Mouse (Mus musculus): Measurements from ENCODE around the gene Tbc1d16. TPM values are rescaled to one million over a fixed set of nuclear protein-coding genes. Genes with fewer than 3 reads are reported as not detected.

Tbc1d16 gene
- total RNA-seq, 2 experiments from 2014 or later: 66.3 to 67.2 TPM

GRCm38 (mm10) chr11:119210321-119211100, 17.8 kb downstream of the Tbc1d16 start:
- DNase-seq: peak; percentile 88 to 89
- intact Hi-C loops (cut with DNase I): no loop called here

- DNase-seq: peak; percentile 85 to 86
- intact Hi-C loops (cut with DNase I): no loop called here
Observed at GRCm38 (mm10) chr11:119209371-119210025, 18.8 kb downstream of the Tbc1d16 start.

GRCm38 (mm10) chr11:119208870-119209370, 19.4 kb downstream of the Tbc1d16 start:
- intact Hi-C loops (cut with DNase I): no loop called here
- no peak for DNase-seq

- intact Hi-C loops (cut with DNase I): loop anchor here (2.0 kb wide), 2 partner anchors 19 to 41 kb away; no protein-coding TSS in a partner anchor
- DNase-seq: no peak
Observed at GRCm38 (mm10) chr11:119207986-119208385, 20.3 kb downstream of the Tbc1d16 start.

GRCm38 (mm10) chr11:119206562-119206961, 21.7 kb downstream of the Tbc1d16 start:
- intact Hi-C loops (cut with DNase I): loop anchor here (2.0 kb wide), 2 partner anchors 20 to 42 kb away; no protein-coding TSS in a partner anchor
- DNase-seq: peak; percentile 77 to 87

- DNase-seq: no peak
- intact Hi-C loops (cut with DNase I): loop anchor here (2.0 kb wide), 2 partner anchors 21 to 43 kb away; no protein-coding TSS in a partner anchor
Observed at GRCm38 (mm10) chr11:119205738-119206137, 22.6 kb downstream of the Tbc1d16 start.

GRCm38 (mm10) chr11:119203423-119203822, 24.9 kb downstream of the Tbc1d16 start:
- intact Hi-C loops (cut with DNase I): no loop called here
- peak in 1 of 2 experiments; percentile 68 for DNase-seq

- DNase-seq: no peak
- intact Hi-C loops (cut with DNase I): no loop called here
Observed at GRCm38 (mm10) chr11:119199233-119199601, 29.1 kb downstream of the Tbc1d16 start.

GRCm38 (mm10) chr11:119198564-119199232, 29.6 kb downstream of the Tbc1d16 start:
- DNase-seq: peak in 1 of 2 experiments; percentile 47
- intact Hi-C loops (cut with DNase I): no loop called here

- intact Hi-C loops (cut with DNase I): no loop called here
- peak; percentile 65 to 68 for DNase-seq
Observed at GRCm38 (mm10) chr11:119197618-119198563, 30.4 kb downstream of the Tbc1d16 start.

GRCm38 (mm10) chr11:119192605-119193004, 35.7 kb downstream of the Tbc1d16 start:
- DNase-seq: no peak
- intact Hi-C loops (cut with DNase I): no loop called here

GRCm38 (mm10) chr11:119192176-119192575, 36.1 kb downstream of the Tbc1d16 start:
- DNase-seq: no peak
- intact Hi-C loops (cut with DNase I): no loop called here

GRCm38 (mm10) chr11:119191606-119192081, 36.7 kb downstream of the Tbc1d16 start:
- intact Hi-C loops (cut with DNase I): loop anchor here (2.0 kb wide), 3 partner anchors 105 to 193 kb away; partner anchors contain the start of gene Cbx4
- no peak for DNase-seq

GRCm38 (mm10) chr11:119190498-119190897, 37.8 kb downstream of the Tbc1d16 start:
- peak; percentile 83 to 84 for DNase-seq
- intact Hi-C loops (cut with DNase I): loop anchor here (1.0 to 2.0 kb wide), 4 partner anchors 104 to 192 kb away; partner anchors contain the start of gene Cbx4

- intact Hi-C loops (cut with DNase I): loop anchor here (5.0 kb wide), 1 partner anchor 62 kb away; no protein-coding TSS in a partner anchor
- no peak for DNase-seq
Observed at GRCm38 (mm10) chr11:119189319-119189718, 39.0 kb downstream of the Tbc1d16 start.

GRCm38 (mm10) chr11:119188389-119188788, 39.9 kb downstream of the Tbc1d16 start:
- intact Hi-C loops (cut with DNase I): loop anchor here (5.0 kb wide), 1 partner anchor 61 kb away; no protein-coding TSS in a partner anchor
- peak in 1 of 2 experiments; percentile 25 for DNase-seq

- no peak for DNase-seq
- intact Hi-C loops (cut with DNase I): loop anchor here (1.0 to 5.0 kb wide), 2 partner anchors 60 to 96 kb away; no protein-coding TSS in a partner anchor
Observed at GRCm38 (mm10) chr11:119187800-119188197, 40.5 kb downstream of the Tbc1d16 start.

GRCm38 (mm10) chr11:119186989-119187799, 41.1 kb downstream of the Tbc1d16 start:
- intact Hi-C loops (cut with DNase I): loop anchor here (1.0 to 5.0 kb wide), 2 partner anchors 60 to 96 kb away; no protein-coding TSS in a partner anchor
- peak; percentile 71 to 84 for DNase-seq
